Mouse (Mus musculus): ENCODE measurements around the gene Amigo2. TPM values are rescaled to one million over a fixed set of nuclear protein-coding genes. Genes with fewer than 3 reads are reported as not detected.
A peak's percentile ranks its signal among the peaks of the same experiment; 100 is the strongest.
"Not testable (repeated sequence)": the region's sequence is repeated elsewhere in the genome, so short reads cannot be mapped to it uniquely, and the experiment has no call there.

The Amigo2 gene
- total RNA-seq, 1 experiment from 2014 or later: 2.6 TPM

GRCm38 (mm10) chr15:97236943-97237342, 10.1 kb downstream of the Amigo2 start:
- ATAC-seq (replicated peaks; ENCODE audit: insufficient number of reproducible peaks, low FRiP score, low TSS enrichment, poor library complexity, severe bottlenecking): peak; percentile 57; the same call in 1 of the 2 replicates

GRCm38 (mm10) chr15:97235183-97235582, 11.9 kb downstream of the Amigo2 start:
- peak; percentile 60; the same call in 1 of the 2 replicates for ATAC-seq (replicated peaks; ENCODE audit: insufficient number of reproducible peaks, low FRiP score, low TSS enrichment, poor library complexity, severe bottlenecking)

GRCm38 (mm10) chr15:97234076-97234475, 13.0 kb downstream of the Amigo2 start:
- no peak for ATAC-seq (replicated peaks; ENCODE audit: insufficient number of reproducible peaks, low FRiP score, low TSS enrichment, poor library complexity, severe bottlenecking)

GRCm38 (mm10) chr15:97229494-97230077, 17.5 kb downstream of the Amigo2 start:
- no peak for ATAC-seq (replicated peaks; ENCODE audit: insufficient number of reproducible peaks, low FRiP score, low TSS enrichment, poor library complexity, severe bottlenecking)

- ATAC-seq (replicated peaks; ENCODE audit: insufficient number of reproducible peaks, low FRiP score, low TSS enrichment, poor library complexity, severe bottlenecking): no peak
Observed at GRCm38 (mm10) chr15:97224003-97224402, 23.1 kb downstream of the Amigo2 start.

- ATAC-seq (replicated peaks; ENCODE audit: insufficient number of reproducible peaks, low FRiP score, low TSS enrichment, poor library complexity, severe bottlenecking): no peak
Observed at GRCm38 (mm10) chr15:97223431-97223830, 23.7 kb downstream of the Amigo2 start.

GRCm38 (mm10) chr15:97216843-97217242, 30.2 kb downstream of the Amigo2 start:
- no peak for ATAC-seq (replicated peaks; ENCODE audit: insufficient number of reproducible peaks, low FRiP score, low TSS enrichment, poor library complexity, severe bottlenecking)

- peak; percentile 82 for ATAC-seq (replicated peaks; ENCODE audit: insufficient number of reproducible peaks, low FRiP score, low TSS enrichment, poor library complexity, severe bottlenecking)
Observed at GRCm38 (mm10) chr15:97212501-97213477, 34.3 kb downstream of the Amigo2 start.

GRCm38 (mm10) chr15:97209754-97210153, 37.3 kb downstream of the Amigo2 start:
- ATAC-seq (replicated peaks; ENCODE audit: insufficient number of reproducible peaks, low FRiP score, low TSS enrichment, poor library complexity, severe bottlenecking): not testable (repeated sequence)

- no peak for ATAC-seq (replicated peaks; ENCODE audit: insufficient number of reproducible peaks, low FRiP score, low TSS enrichment, poor library complexity, severe bottlenecking)
Observed at GRCm38 (mm10) chr15:97206506-97206905, 40.6 kb downstream of the Amigo2 start.

GRCm38 (mm10) chr15:97205776-97206175, 41.3 kb downstream of the Amigo2 start:
- no peak for ATAC-seq (replicated peaks; ENCODE audit: insufficient number of reproducible peaks, low FRiP score, low TSS enrichment, poor library complexity, severe bottlenecking)

GRCm38 (mm10) chr15:97204889-97205288, 42.2 kb downstream of the Amigo2 start:
- ATAC-seq (replicated peaks; ENCODE audit: insufficient number of reproducible peaks, low FRiP score, low TSS enrichment, poor library complexity, severe bottlenecking): no peak

- no peak for ATAC-seq (replicated peaks; ENCODE audit: insufficient number of reproducible peaks, low FRiP score, low TSS enrichment, poor library complexity, severe bottlenecking)
Observed at GRCm38 (mm10) chr15:97196644-97197043, 50.4 kb downstream of the Amigo2 start.

GRCm38 (mm10) chr15:97195628-97196027, 51.5 kb downstream of the Amigo2 start:
- no peak for ATAC-seq (replicated peaks; ENCODE audit: insufficient number of reproducible peaks, low FRiP score, low TSS enrichment, poor library complexity, severe bottlenecking)

Other genes with a start within 250 kb of the Amigo2 start
- not detected in 3 replicates for gene Slc38a4, start 191.3 kb downstream of the Amigo2 start, total RNA-seq (2017)
- 1.2 to 24.9 TPM (median 1.6 TPM) in 3 replicates for gene Pced1b, start 180 bp downstream of the Amigo2 start, total RNA-seq (2017)